Mouse (Mus musculus) forebrain, embryonic 14.5 days (tissue): Measurements from ENCODE around the gene Phf3. TPM values are rescaled to one million over a fixed set of nuclear protein-coding genes. Genes with fewer than 3 reads are reported as not detected.

Source experiments
- ATAC-seq: fragments of 200-750 bp; cut with Nextera tagmentation; 2 replicates; pipeline ENCODE4 v1.8.0; 2017; ENCODE audit warnings: mild to moderate bottlenecking, moderate library complexity
- DNase-seq: peaks from one replicate; pipeline ENCODE4 v3.0.0-alpha.2; 2015; ENCODE audit warnings: low spot score
- H3K27ac ChIP-seq: fragments of 300-500 bp; sonication (generic); 2 replicates; pipeline ENCODE4 v1.5.1; 2014; ENCODE audit warnings: low read depth, mild to moderate bottlenecking, control low read depth, low read length, moderate library complexity
- H3K27me3 ChIP-seq: fragments of 300-500 bp; sonication (generic); replicated peaks from 2 replicates; pipeline ENCODE4 v1.6.1; 2014; ENCODE audit warnings: low read length, control low read depth, mixed read lengths; ENCODE audit not compliant: control insufficient read depth, insufficient read depth
- H3K36me3 ChIP-seq: fragments of 300-500 bp; sonication (generic); 2 replicates; pipeline ENCODE4 v1.6.1; 2014; ENCODE audit warnings: low read length, control low read depth; ENCODE audit not compliant: control insufficient read depth, insufficient read depth
- H3K4me1 ChIP-seq: fragments of 300-500 bp; sonication (generic); 2 replicates; pipeline ENCODE4 v1.6.1; 2014; ENCODE audit warnings: antibody characterized with exemption, low read length, control low read depth; ENCODE audit not compliant: control insufficient read depth, insufficient read depth
- H3K4me2 ChIP-seq: fragments of 300-500 bp; sonication (generic); 2 replicates; pipeline ENCODE4 v1.6.1; 2014; ENCODE audit warnings: mild to moderate bottlenecking, control low read depth, low read length
- H3K4me3 ChIP-seq: fragments of 300-500 bp; sonication (generic); 2 replicates; pipeline ENCODE4 v1.5.1; 2014; ENCODE audit warnings: low read depth, low read length, control low read depth
- H3K9ac ChIP-seq: fragments of 300-500 bp; sonication (generic); 2 replicates; pipeline ENCODE4 v1.6.1; 2014; ENCODE audit warnings: mild to moderate bottlenecking, low read length, control low read depth, moderate library complexity
- H3K9me3 ChIP-seq: fragments of 300-500 bp; sonication (generic); replicated peaks from 2 replicates; pipeline ENCODE4 v1.6.1; 2016; ENCODE audit warnings: low read length, control low read depth, mixed read lengths; ENCODE audit not compliant: control insufficient read depth
- WGBS: fragments of 180-500 bp; shearing (Covaris S2); extraction: QIAGEN DNeasy Blood & Tissue Kit; methylation state at CpG from one replicate; pipeline ENCODE4 v1.1.7; 2014; 5-methylcytosine and 5-hydroxymethylcytosine counted together
- polyA plus RNA-seq: library from polyadenylated mRNA; unstranded; fragments of >200 nt; fragmentation: Nextera tagmentation; extraction: Ambion mirVana; gene quantifications from 2 replicates; pipeline ENCODE4 v1.2.1, GENCODE M21; 2014

Gene Phf3
- polyA plus RNA-seq, 1 experiment from 2014 or later: 48.6 TPM

GRCm38 (mm10) chr1:30786583-30786982 is 87.1 kb downstream of the Phf3 start:
- Histone ChIP-seq H3K27me3 (no peaks in the 10 kb centered on the region), H3K4me2 (no peak overlapping the region), H3K9me3 (no peaks in the 10 kb centered on the region), H3K36me3 (no peaks in the 10 kb centered on the region), H3K4me3 (no peak overlapping the region), H3K9ac (no peak overlapping the region), H3K4me1 (no peaks in the 10 kb centered on the region), H3K27ac (no peak overlapping the region)
- WGBS: 90% methylated on average over 9 of the region's 9 CpGs
- DNase-seq (no peak), ATAC-seq (no peak)

DNA sequence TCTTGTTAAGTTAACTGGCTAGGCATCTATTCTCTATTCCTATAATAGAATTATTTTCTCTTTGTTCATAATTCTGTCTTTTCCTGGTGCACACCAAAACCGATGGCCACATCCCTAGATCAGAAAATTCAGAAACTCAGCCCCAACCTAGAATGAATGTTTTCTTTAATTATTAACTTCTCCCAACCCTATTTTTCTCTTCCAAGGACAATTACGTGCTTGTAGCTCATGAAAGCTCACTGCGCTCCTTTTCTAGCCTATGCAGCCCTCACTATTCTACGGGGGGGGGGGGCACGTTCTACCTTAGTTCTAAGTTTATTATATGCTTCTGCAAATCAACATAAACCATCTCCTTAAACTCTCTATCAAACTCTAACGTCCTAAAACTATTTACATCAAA is 90.0 kb downstream of the Phf3 start:
- 80% methylated on average over 6 of the region's 6 CpGs for WGBS
- no peaks in the 10 kb centered on the region for H3K27me3 ChIP-seq
- DNase-seq (no peak), ATAC-seq (no peak)
- no peak overlapping the region for H3K4me2 ChIP-seq
- no peak overlapping the region for H3K4me3 ChIP-seq
- no peak overlapping the region for H3K9ac ChIP-seq
- no peak overlapping the region for H3K27ac ChIP-seq
- no peaks in the 10 kb centered on the region for H3K9me3 ChIP-seq
- H3K4me1 ChIP-seq: no peaks in the 10 kb centered on the region
- H3K36me3 ChIP-seq: no peaks in the 10 kb centered on the region

- Histone ChIP-seq H3K36me3 (no peaks in the 10 kb centered on the region), H3K4me2 (no peak overlapping the region), H3K9ac (no peak overlapping the region), H3K9me3 (no peaks in the 10 kb centered on the region), H3K4me3 (no peak overlapping the region), H3K27ac (no peak overlapping the region), H3K27me3 (no peaks in the 10 kb centered on the region), H3K4me1 (no peaks in the 10 kb centered on the region)
- ATAC-seq (no peak), DNase-seq (peak; percentile 28)
- WGBS: 46% methylated on average over 6 of the region's 6 CpGs
These were observed 93.4 kb downstream of the Phf3 start for GRCm38 (mm10) chr1:30780293-30780692.

- 91% methylated on average over 3 of the region's 3 CpGs for whole genome bisulfite sequencing
- no peak overlapping the region for H3K27ac ChIP-seq
- H3K4me3 ChIP-seq: no peak overlapping the region
- no peaks in the 10 kb centered on the region for H3K27me3 ChIP-seq
- DNase-seq: no peak
- no peaks in the 10 kb centered on the region for H3K36me3 ChIP-seq
- ATAC-seq: no peak
- H3K9ac ChIP-seq: no peak overlapping the region
- H3K4me2 ChIP-seq: no peak overlapping the region
- H3K4me1 ChIP-seq: no peaks in the 10 kb centered on the region
- H3K9me3 ChIP-seq: no peaks in the 10 kb centered on the region
These were observed 94.2 kb downstream of the Phf3 start for GRCm38 (mm10) chr1:30779562-30779961.

GRCm38 (mm10) chr1:30778374-30779005 is 95.2 kb downstream of the Phf3 start:
- H3K27me3 ChIP-seq: no peaks in the 10 kb centered on the region
- ATAC-seq (0 out of 2 replicates have a peak, but pooled peaks have one; percentile 58), DNase-seq (peak; percentile 76)
- no peak overlapping the region for H3K4me3 ChIP-seq
- WGBS: 20% methylated on average over 14 of the region's 14 CpGs
- H3K9me3 ChIP-seq: no peaks in the 10 kb centered on the region
- no peak overlapping the region for H3K9ac ChIP-seq
- no peaks in the 10 kb centered on the region for H3K36me3 ChIP-seq
- 0 out of 2 replicates have a peak overlapping the region, but pooled peaks have one; percentile 18 for H3K4me2 ChIP-seq
- no peak overlapping the region for H3K27ac ChIP-seq
- H3K4me1 ChIP-seq: no peaks in the 10 kb centered on the region

GRCm38 (mm10) chr1:30776196-30776595 is 97.5 kb downstream of the Phf3 start:
- Histone ChIP-seq H3K27ac (no peak overlapping the region), H3K27me3 (no peaks in the 10 kb centered on the region), H3K36me3 (no peaks in the 10 kb centered on the region), H3K4me1 (no peaks in the 10 kb centered on the region), H3K4me2 (no peak overlapping the region), H3K4me3 (no peak overlapping the region), H3K9ac (no peak overlapping the region), H3K9me3 (no peaks in the 10 kb centered on the region)
- DNase-seq (no peak), ATAC-seq (no peak)
- WGBS: 59% methylated on average over 2 of the region's 2 CpGs

DNA sequence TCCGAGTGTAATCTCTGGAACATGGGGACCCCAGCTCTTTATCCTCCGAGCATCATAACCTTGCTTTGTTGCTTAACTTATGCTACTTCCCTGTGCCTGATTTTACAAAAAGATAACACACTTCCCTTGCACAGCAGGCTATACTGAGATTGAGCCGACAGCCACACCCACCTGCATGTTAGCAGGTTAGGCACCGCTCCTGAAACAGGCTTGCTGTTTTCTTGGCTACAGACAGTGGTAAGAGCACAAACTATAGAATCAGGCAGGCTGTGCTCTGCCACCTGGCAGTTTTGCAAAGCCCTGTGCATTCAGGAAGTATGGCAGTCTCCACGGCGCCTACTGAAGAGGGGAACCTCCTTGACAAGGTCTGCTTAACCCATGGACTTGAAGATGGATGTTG is 100.1 kb downstream of the Phf3 start:
- H3K9ac ChIP-seq: no peak overlapping the region
- H3K4me1 ChIP-seq: no peaks in the 10 kb centered on the region
- H3K27me3 ChIP-seq: no peaks in the 10 kb centered on the region
- no peak overlapping the region for H3K27ac ChIP-seq
- ATAC-seq (no peak), DNase-seq (no peak)
- H3K9me3 ChIP-seq: no peaks in the 10 kb centered on the region
- no peaks in the 10 kb centered on the region for H3K36me3 ChIP-seq
- 84% methylated on average over 6 of the region's 6 CpGs for WGBS
- no peak overlapping the region for H3K4me2 ChIP-seq
- H3K4me3 ChIP-seq: no peak overlapping the region

- Histone ChIP-seq H3K4me2 (no peak overlapping the region), H3K4me1 (no peaks in the 10 kb centered on the region), H3K36me3 (no peaks in the 10 kb centered on the region), H3K27ac (no peak overlapping the region), H3K27me3 (no peaks in the 10 kb centered on the region), H3K9me3 (no peaks in the 10 kb centered on the region), H3K9ac (no peak overlapping the region), H3K4me3 (no peak overlapping the region)
- ATAC-seq (no peak), DNase-seq (no peak)
- WGBS: 89% methylated on average over 7 of the region's 7 CpGs
These were observed 100.9 kb downstream of the Phf3 start for GRCm38 (mm10) chr1:30772851-30773250.

DNA sequence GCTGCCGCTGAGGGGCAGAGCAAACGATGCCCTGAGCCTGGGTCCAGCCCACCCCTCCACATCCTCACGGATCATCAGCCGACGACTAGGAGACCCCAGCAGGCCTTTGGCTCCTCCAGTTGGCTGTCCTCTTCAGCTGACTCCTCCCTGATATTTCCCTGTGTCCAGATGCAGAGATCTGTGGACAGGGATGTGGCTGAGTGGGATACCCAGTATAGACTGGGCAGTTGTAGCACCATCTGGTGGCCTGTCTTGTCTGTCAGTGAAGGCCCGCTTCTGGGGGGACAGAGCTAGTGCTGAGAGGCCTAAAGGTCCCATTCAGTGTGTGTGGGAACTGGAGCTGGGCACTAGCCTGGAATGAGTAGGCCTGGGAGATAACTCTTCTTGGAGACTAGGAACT is 101.9 kb downstream of the Phf3 start:
- no peak overlapping the region for H3K4me3 ChIP-seq
- WGBS: 79% methylated on average over 6 of the region's 6 CpGs
- no peaks in the 10 kb centered on the region for H3K36me3 ChIP-seq
- ATAC-seq (0 out of 2 replicates have a peak, but pooled peaks have one; percentile 26), DNase-seq (no peak)
- H3K4me1 ChIP-seq: no peaks in the 10 kb centered on the region
- H3K27me3 ChIP-seq: no peaks in the 10 kb centered on the region
- H3K4me2 ChIP-seq: no peak overlapping the region
- no peak overlapping the region for H3K9ac ChIP-seq
- H3K9me3 ChIP-seq: no peaks in the 10 kb centered on the region
- H3K27ac ChIP-seq: no peak overlapping the region
